Mouse (Mus musculus) liver, embryonic 14.5 days (tissue): ENCODE measurements around the gene Ralgps2.

ENCODE experiments used
- CTCF ChIP-seq: IDR thresholded peaks from 2 replicates; pipeline ENCODE4 v1.5.1; 2016; ENCODE audit warnings: antibody characterized with exemption, low read depth, control low read depth
- EP300 ChIP-seq: IDR thresholded peaks from 2 replicates; pipeline ENCODE4 v1.6.1; 2016; ENCODE audit warnings: antibody characterized with exemption, low read depth

- TF ChIP-seq CTCF (no peak), EP300 (no peak)
Observed at GRCm38 (mm10) chr1:156961481-156962265, 22.2 kb upstream of the Ralgps2 start.
